Mouse (Mus musculus) lung, embryonic 14.5 days (tissue): Measurements from ENCODE around the gene Sf3b6. TPM values are rescaled to one million over a fixed set of nuclear protein-coding genes. Genes with fewer than 3 reads are reported as not detected.

Experiments
- ATAC-seq: fragments of 200-750 bp; cut with Nextera tagmentation; 2 replicates; pipeline ENCODE4 v1.8.0; 2017; ENCODE audit warnings: mild to moderate bottlenecking, moderate TSS enrichment, moderate library complexity; ENCODE audit not compliant: insufficient read depth
- DNase-seq: peaks from one replicate; pipeline ENCODE4 v3.0.0-alpha.2; 2015
- H3K27ac ChIP-seq: fragments of 300-500 bp; sonication (generic); 2 replicates; pipeline ENCODE4 v1.5.1; 2014; ENCODE audit warnings: low read depth, mild to moderate bottlenecking, moderate library complexity
- H3K27me3 ChIP-seq: fragments of 300-500 bp; sonication (generic); 2 replicates; pipeline ENCODE4 v1.6.1; 2014; ENCODE audit warnings: low read length, control low read depth; ENCODE audit not compliant: insufficient read depth
- H3K36me3 ChIP-seq: fragments of 300-500 bp; sonication (generic); 2 replicates; pipeline ENCODE4 v1.6.1; 2014; ENCODE audit warnings: control low read depth; ENCODE audit not compliant: insufficient read depth
- H3K4me1 ChIP-seq: fragments of 300-500 bp; sonication (generic); 2 replicates; pipeline ENCODE4 v1.6.1; 2014; ENCODE audit warnings: antibody characterized with exemption, control low read depth; ENCODE audit not compliant: insufficient read depth
- H3K4me2 ChIP-seq: fragments of 300-500 bp; sonication (generic); 2 replicates; pipeline ENCODE4 v1.6.1; 2014; ENCODE audit warnings: mild to moderate bottlenecking
- H3K4me3 ChIP-seq: fragments of 300-500 bp; sonication (generic); 2 replicates; pipeline ENCODE4 v1.5.1; 2014; ENCODE audit warnings: low read depth, low read length
- H3K9ac ChIP-seq: fragments of 300-500 bp; sonication (generic); 2 replicates; pipeline ENCODE4 v1.6.1; 2014
- H3K9me3 ChIP-seq: fragments of 300-500 bp; sonication (generic); 2 replicates; pipeline ENCODE4 v1.6.1; 2016; ENCODE audit warnings: low read depth, low read length, control low read depth
- CTCF ChIP-seq: IDR thresholded peaks from 2 replicates; pipeline ENCODE4 v1.5.1; 2016; ENCODE audit warnings: antibody characterized with exemption, low read depth
- WGBS: fragments of 180-500 bp; shearing (Covaris S2); extraction: QIAGEN DNeasy Blood & Tissue Kit; methylation state at CpG from one replicate; pipeline ENCODE4 v1.1.7; 2014; 5-methylcytosine and 5-hydroxymethylcytosine counted together
- polyA plus RNA-seq: library from polyadenylated mRNA; unstranded; fragments of >200 nt; fragmentation: Nextera tagmentation; extraction: Ambion mirVana; gene quantifications from 2 replicates; pipeline ENCODE4 v1.2.1, GENCODE M21; 2014

Gene Sf3b6
- polyA plus RNA-seq, 1 experiment from 2014 or later = 261 TPM

DNA sequence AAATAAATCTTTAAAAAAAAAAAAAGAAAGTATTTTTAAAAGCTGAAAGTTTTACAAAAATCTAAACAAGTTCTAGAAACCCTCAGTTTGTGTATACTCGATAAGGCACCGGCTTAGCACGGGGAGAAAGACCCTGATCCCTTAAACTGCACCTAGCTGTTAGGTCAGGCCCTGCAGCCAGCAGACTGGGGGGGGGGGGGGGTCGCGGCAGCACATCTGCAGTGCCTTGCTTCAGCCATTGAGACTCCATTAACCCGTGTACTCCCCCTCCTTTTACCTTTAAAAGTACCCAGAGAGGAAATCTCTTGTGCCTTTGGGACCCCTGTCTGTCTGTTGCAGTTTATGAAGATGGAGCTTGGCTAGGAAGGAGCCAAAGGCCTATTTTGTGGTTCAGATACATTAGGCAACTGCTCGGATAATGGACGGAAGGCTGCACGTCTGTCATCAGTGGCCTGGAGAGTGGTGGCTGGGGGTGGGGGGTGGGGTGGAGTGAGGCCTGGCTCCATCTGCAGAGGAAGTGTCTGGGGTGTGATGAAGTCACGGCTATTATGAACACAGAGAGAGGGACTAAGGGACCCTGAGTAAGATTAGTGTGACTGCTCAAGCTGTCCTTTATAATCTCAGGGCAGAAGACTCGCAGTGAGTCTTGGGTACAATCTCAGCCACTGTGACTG lies 42.0 kb downstream of the Sf3b6 start:
- no peak overlapping the region for H3K4me2 ChIP-seq
- no peak for TF ChIP-seq CTCF
- H3K9me3 ChIP-seq = no peaks in the 10 kb centered on the region
- peaks cover 7% of the 10 kb centered on the region; the same call in 1 of the 2 replicates for H3K4me1 ChIP-seq
- DNase-seq (peak; percentile 21), ATAC-seq (peak; percentile 42; the same call in 1 of the 2 replicates)
- H3K36me3 ChIP-seq = peaks cover 21% of the 10 kb centered on the region; the same call in 1 of the 2 replicates
- H3K27me3 ChIP-seq = no peaks in the 10 kb centered on the region
- no peak overlapping the region for H3K9ac ChIP-seq
- WGBS = 36% methylated on average over 11 of the region's 11 CpGs
- no peak overlapping the region for H3K4me3 ChIP-seq
- H3K27ac ChIP-seq = no peak overlapping the region

DNA sequence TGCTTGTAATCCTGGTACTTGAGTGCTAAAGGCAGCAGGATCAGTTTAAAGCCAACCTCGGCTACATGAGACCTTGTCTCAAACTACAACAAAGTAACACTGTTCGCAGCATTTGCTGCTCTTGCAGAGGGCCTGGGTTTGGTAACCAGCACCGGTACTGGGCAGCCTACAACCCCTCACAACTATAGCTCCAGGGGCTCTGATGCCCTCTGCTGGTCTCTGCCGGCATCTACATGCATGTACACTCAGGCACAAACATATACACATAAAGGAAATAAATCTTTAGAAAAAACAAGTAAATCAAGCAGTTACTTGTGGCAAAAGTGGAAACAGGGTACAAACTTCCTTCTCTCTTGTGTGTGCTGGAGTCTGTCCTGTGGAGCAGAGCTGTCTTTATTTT lies 45.3 kb downstream of the Sf3b6 start:
- Histone ChIP-seq H3K4me3 (no peak overlapping the region), H3K4me2 (no peak overlapping the region), H3K27me3 (no peaks in the 10 kb centered on the region), H3K9ac (no peak overlapping the region), H3K36me3 (0 out of 2 replicates have a peak, but pooled peaks cover 8% of the 10 kb centered on the region), H3K27ac (no peak overlapping the region), H3K9me3 (no peaks in the 10 kb centered on the region), H3K4me1 (peaks cover 7% of the 10 kb centered on the region; the same call in 1 of the 2 replicates)
- ATAC-seq (no peak), DNase-seq (no peak)
- 90% methylated on average over 4 of the region's 4 CpGs for WGBS
- TF ChIP-seq CTCF = peak; percentile 32

DNA sequence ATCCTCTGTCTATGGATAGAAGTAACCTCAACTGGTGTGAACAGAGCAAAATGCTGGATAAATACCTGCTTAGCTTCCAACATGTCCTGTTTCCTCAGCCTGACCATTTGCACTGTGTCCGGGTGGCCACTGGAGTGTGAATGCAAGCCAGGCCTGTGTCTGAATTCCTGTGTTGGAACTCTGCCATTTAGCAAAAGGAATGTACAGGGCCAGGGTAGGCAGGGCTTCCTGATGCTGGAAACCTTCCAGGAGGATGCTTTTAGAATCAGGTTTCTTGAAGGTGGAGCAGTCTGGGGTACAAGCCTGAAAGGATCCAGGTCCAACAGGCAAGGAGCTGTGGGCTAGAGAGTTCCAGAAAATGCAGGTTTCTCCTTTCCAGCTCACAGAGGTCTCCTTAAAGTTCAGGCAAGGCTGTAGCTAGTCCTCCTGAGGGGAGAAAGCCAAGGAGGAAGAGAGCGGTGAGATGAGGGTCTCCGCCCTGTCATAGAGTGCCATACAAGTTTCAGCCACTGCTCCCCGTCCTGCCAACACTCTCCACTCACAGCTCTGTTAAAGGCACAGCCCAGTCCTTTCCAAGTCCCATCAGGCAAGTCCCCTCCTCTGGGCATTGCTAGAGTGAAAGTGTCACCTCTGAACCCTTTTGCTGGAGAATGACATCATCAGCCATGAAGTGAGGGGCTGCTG lies 46.5 kb downstream of the Sf3b6 start:
- Histone ChIP-seq H3K4me3 (no peak overlapping the region), H3K4me1 (peaks cover 7% of the 10 kb centered on the region; the same call in 1 of the 2 replicates), H3K9me3 (no peaks in the 10 kb centered on the region), H3K4me2 (no peak overlapping the region), H3K27me3 (no peaks in the 10 kb centered on the region), H3K9ac (no peak overlapping the region), H3K27ac (peak overlapping the region; percentile 43; the same call in 1 of the 2 replicates), H3K36me3 (0 out of 2 replicates have a peak, but pooled peaks cover 4% of the 10 kb centered on the region)
- peak; percentile 85 for DNase-seq
- no peak for TF ChIP-seq CTCF
- peak; percentile 83 for ATAC-seq
- whole genome bisulfite sequencing = 30% methylated on average over 4 of the region's 4 CpGs

DNA sequence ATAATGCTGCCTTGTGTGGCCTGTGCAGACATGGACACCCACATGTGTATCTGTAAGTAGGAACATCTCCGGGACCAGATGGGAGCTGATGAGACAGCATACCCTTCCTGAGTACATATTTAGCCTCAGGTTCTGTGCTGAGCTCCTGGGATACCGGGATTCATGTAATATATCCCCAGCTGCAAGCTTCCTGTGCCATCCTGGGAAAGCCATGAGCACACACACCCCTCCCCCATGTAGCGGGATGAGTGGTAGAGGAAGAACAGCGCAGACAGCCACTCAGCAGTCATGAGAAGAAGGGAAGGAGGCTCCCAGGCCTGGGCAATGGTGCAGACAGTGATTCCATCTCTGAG lies 47.0 kb downstream of the Sf3b6 start:
- Histone ChIP-seq H3K36me3 (0 out of 2 replicates have a peak, but pooled peaks cover 4% of the 10 kb centered on the region), H3K9me3 (no peaks in the 10 kb centered on the region), H3K4me2 (no peak overlapping the region), H3K4me3 (no peak overlapping the region), H3K4me1 (peaks cover 7% of the 10 kb centered on the region; the same call in 1 of the 2 replicates), H3K9ac (no peak overlapping the region), H3K27me3 (no peaks in the 10 kb centered on the region), H3K27ac (peak overlapping the region; percentile 43; the same call in 1 of the 2 replicates)
- DNase-seq (peak; percentile 24), ATAC-seq (no peak)
- no peak for TF ChIP-seq CTCF
- 49% methylated on average over 4 of the region's 4 CpGs for WGBS

DNA sequence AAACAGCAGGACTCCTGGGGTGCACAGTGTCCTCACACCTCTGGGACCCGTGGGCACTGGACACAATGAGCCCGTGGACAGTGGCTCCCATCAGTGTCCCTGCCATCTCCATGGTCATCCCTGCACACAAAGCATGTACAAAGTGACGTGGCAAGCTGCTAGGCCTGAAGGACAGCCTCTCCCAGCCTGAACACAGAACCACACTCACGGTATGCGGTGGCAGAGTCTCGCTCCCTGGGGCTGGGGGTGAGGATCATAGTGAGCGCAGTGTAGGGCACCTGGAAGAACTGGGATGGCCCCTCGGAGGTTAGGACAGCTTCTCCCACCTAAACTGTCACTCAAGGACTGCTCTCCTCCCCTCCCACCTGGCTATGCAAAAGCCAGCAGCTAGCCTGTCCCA lies 51.6 kb downstream of the Sf3b6 start:
- WGBS = 73% methylated on average over 8 of the region's 8 CpGs
- Histone ChIP-seq H3K9me3 (no peaks in the 10 kb centered on the region), H3K27me3 (no peaks in the 10 kb centered on the region), H3K9ac (no peak overlapping the region), H3K36me3 (no peaks in the 10 kb centered on the region), H3K4me3 (no peak overlapping the region), H3K27ac (no peak overlapping the region), H3K4me2 (no peak overlapping the region), H3K4me1 (peaks cover 7% of the 10 kb centered on the region)
- TF ChIP-seq CTCF = no peak
- DNase-seq (no peak), ATAC-seq (no peak)

DNA sequence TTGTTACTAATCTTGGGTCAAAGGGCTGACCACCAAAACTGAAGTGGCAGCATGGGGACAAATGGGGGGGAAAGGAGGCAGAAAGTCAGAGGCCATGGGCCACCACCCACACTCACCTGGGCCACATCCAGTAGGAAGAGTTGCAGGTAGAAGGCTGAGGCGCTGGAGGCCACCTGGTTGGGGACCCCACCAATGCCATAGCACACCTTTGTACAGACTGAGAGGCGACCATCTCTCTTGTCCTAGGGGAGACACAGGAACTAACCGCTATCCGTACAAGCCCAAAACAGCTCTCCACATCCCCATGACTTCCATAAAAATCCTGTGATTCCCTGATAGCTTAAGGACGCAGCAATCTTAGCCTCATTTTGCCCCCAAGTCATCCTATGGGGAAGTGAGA lies 53.9 kb downstream of the Sf3b6 start:
- peaks cover 5% of the 10 kb centered on the region for H3K4me1 ChIP-seq
- H3K27me3 ChIP-seq = no peaks in the 10 kb centered on the region

DNA sequence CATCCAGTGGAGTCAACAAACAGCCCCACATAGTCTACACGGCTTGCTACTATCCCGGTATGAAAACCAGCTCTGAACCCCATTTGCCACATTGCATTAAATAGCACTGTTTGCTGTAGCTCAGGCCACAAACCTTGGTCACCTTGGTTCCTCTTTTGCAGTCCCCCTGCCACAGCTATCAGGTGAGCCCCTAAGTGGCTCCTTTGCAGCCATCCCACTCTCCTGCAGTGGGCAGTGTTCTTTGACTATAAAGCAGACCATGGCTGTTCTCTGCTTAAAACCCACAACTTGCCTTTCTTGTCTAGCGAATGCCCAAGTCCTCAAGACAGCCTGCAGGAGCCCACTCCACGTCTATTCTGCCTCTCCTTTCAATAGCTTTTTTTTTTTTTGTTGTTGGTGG lies 54.9 kb downstream of the Sf3b6 start:
- Histone ChIP-seq H3K4me3 (no peak overlapping the region), H3K27me3 (no peaks in the 10 kb centered on the region), H3K4me1 (peaks cover 5% of the 10 kb centered on the region), H3K9me3 (no peaks in the 10 kb centered on the region), H3K27ac (peak overlapping the region; percentile 12; the same call in 1 of the 2 replicates), H3K36me3 (no peaks in the 10 kb centered on the region), H3K9ac (no peak overlapping the region), H3K4me2 (peak overlapping the region; percentile 18; the same call in 1 of the 2 replicates)
- DNase-seq (peak; percentile 11), ATAC-seq (no peak)
- no peak for TF ChIP-seq CTCF
- 51% methylated on average over 4 of the region's 4 CpGs for WGBS

More for the DNA sequence above, 53.9 kb downstream of the Sf3b6 start:
- Histone ChIP-seq H3K4me3 (no peak overlapping the region), H3K9me3 (no peaks in the 10 kb centered on the region), H3K4me2 (no peak overlapping the region), H3K36me3 (no peaks in the 10 kb centered on the region), H3K27ac (no peak overlapping the region), H3K9ac (no peak overlapping the region)
- no peak for DNase-seq
- no peak for ATAC-seq
- TF ChIP-seq CTCF = no peak
- 87% methylated on average over 5 of the region's 5 CpGs for WGBS
